Mouse (Mus musculus): ENCODE results near the gene Wtap.
A peak's percentile ranks its signal among the peaks of the same experiment; 100 is the strongest.
"Not testable (repeated sequence)": the region's sequence is repeated elsewhere in the genome, so short reads cannot be mapped to it uniquely, and the experiment has no call there.

Wtap gene

GRCm38 (mm10) chr17:12994069-12994468 lies at the start of gene Wtap:
Gene Wtap (minus strand): TSS chr17:12994169.
- DNase-seq: no peak

GRCm38 (mm10) chr17:13036627-13037192 lies 42.7 kb upstream of the Wtap start:
- DNase-seq: not testable (repeated sequence)

- no peak for DNase-seq
Observed at GRCm38 (mm10) chr17:13013316-13013715, 19.3 kb upstream of the Wtap start.

GRCm38 (mm10) chr17:13009887-13010286 lies 15.9 kb upstream of the Wtap start:
- peak; percentile 58 for DNase-seq

- DNase-seq: peak; percentile 17
Observed at GRCm38 (mm10) chr17:13008528-13008927, 14.6 kb upstream of the Wtap start.

GRCm38 (mm10) chr17:13007730-13008425 lies 13.9 kb upstream of the Wtap start:
- DNase-seq: peak; percentile 99

- peak; percentile 8 for DNase-seq
Observed at GRCm38 (mm10) chr17:13006984-13007383, 13.0 kb upstream of the Wtap start.

GRCm38 (mm10) chr17:13006546-13006945 lies 12.6 kb upstream of the Wtap start, which contains the start of gene Sod2:
Gene Sod2 (plus strand): TSS chr17:13006846.
- not testable (repeated sequence) for DNase-seq

GRCm38 (mm10) chr17:13004436-13004835 lies 10.5 kb upstream of the Wtap start:
- DNase-seq: not testable (repeated sequence)

- not testable (repeated sequence) for DNase-seq
Observed at GRCm38 (mm10) chr17:13002243-13002642, 8.3 kb upstream of the Wtap start.

- DNase-seq: no peak
Observed at GRCm38 (mm10) chr17:12999069-12999468, 5.1 kb upstream of the Wtap start.

GRCm38 (mm10) chr17:12997890-12998289 lies 3.9 kb upstream of the Wtap start:
- no peak for DNase-seq

GRCm38 (mm10) chr17:12996345-12996744 lies 2.4 kb upstream of the Wtap start:
- DNase-seq: peak; percentile 58

- peak; percentile 98 for DNase-seq
Observed at GRCm38 (mm10) chr17:12992470-12992991, 1.4 kb downstream of the Wtap start.

GRCm38 (mm10) chr17:12991635-12992358 lies 2.2 kb downstream of the Wtap start:
- DNase-seq: peak; percentile 91

GRCm38 (mm10) chr17:12991194-12991634 lies 2.8 kb downstream of the Wtap start:
- peak; percentile 29 for DNase-seq

- DNase-seq: no peak
Observed at GRCm38 (mm10) chr17:12990567-12991145, 3.3 kb downstream of the Wtap start.

- DNase-seq: not testable (repeated sequence)
Observed at GRCm38 (mm10) chr17:12988096-12988495, 5.9 kb downstream of the Wtap start.

- DNase-seq: no peak
Observed at GRCm38 (mm10) chr17:12983988-12984387, 10.0 kb downstream of the Wtap start.

GRCm38 (mm10) chr17:12978546-12978945 lies 15.4 kb downstream of the Wtap start:
- DNase-seq: no peak

GRCm38 (mm10) chr17:12973851-12974250 lies 20.1 kb downstream of the Wtap start:
- DNase-seq: no peak

GRCm38 (mm10) chr17:12967173-12967572 lies 26.8 kb downstream of the Wtap start:
- no peak for DNase-seq

- no peak for DNase-seq
Observed at GRCm38 (mm10) chr17:12963476-12963875, 30.5 kb downstream of the Wtap start.

All from embryo, embryonic 11 days (tissue).